Mouse (Mus musculus): ENCODE results near the gene Cox5a. TPM values are rescaled to one million over a fixed set of nuclear protein-coding genes. Genes with fewer than 3 reads are reported as not detected.

Cox5a gene
- polyA plus RNA-seq, 2 experiments: 121 to 317 TPM

DNA sequence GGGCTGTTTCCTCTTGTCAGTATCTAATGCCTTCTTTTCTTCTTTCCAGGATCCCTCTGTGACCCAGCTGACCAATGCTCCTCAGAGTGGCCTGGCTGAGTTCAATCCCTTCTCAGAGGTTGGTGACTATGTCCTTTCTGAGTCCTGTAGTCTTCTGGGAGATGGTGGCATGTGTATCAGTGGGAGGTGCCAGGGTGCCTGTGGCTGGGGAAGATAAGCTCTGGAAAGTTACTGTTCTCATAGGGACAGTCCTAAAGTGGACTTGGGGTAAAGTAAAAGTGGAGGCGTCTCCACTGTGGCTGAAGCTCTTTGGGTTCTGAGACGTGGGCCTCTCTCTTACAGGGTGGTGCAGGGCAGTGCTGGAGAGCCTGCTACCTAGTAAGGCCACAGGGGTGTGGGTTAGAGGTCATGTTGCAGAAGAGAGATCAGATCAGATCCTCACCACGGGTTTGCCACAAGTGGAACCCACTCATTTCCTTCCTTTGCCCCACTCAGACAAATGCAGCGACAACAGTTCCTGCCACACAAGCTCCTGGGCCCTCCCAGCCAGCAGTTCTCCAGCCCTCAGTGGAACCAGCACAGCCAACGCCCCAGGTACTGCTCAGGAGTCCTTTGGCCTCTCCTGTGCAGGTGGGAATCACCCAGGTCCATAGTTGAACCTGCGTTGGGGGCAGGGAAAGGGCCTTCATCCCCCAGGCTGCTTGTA, 56.2 kb downstream of the Cox5a start:
- peak overlapping the region; percentile 36 for H3K9ac ChIP-seq (replicated peaks)
- H3K4me1 ChIP-seq (replicated peaks; ENCODE audit: control insufficient read depth in 2 of 2, insufficient read depth in 2 of 2, low read length in 1 of 2): peaks cover 10 to 15% of the 10 kb centered on the region in 2 experiments
- TF ChIP-seq CTCF (IDR thresholded peaks at IDR 0.05; ENCODE audit: low read depth): no peak
- TF ChIP-seq EP300 (IDR thresholded peaks at IDR 0.05; ENCODE audit: low read depth): peak; percentile 57
- peak overlapping the region; percentile 45 for H3K27ac ChIP-seq
- no peaks in the 10 kb centered on the region for H3K9me3 ChIP-seq (ENCODE audit: control insufficient read depth, low read length)
- ATAC-seq (ENCODE audit: insufficient read depth): peak; percentile 86
- WGBS (ENCODE audit: insufficient replicate concordance): 20% methylated on average over 6 of the region's 6 CpGs
- no peak overlapping the region for H3K4me3 ChIP-seq (ENCODE audit: insufficient read depth in 1 of 2, low read depth in 2 of 2, low read length in 2 of 2)
- no peaks in the 10 kb centered on the region for H3K27me3 ChIP-seq (ENCODE audit: control insufficient read depth, insufficient read depth, low read length)
- DNase-seq (ENCODE audit: low read depth in 3 of 3, low spot score in 3 of 3): peak in 1 of 3 experiments; percentile 49
- peak overlapping the region; percentile 35 for H3K4me2 ChIP-seq (ENCODE audit: low read depth)
- peaks cover 5% of the 10 kb centered on the region for H3K36me3 ChIP-seq (replicated peaks; ENCODE audit: control insufficient read depth, insufficient read depth, low read depth)

Other genes starting within 250 kb of the Cox5a start
- gene Ppcdc, start 81.2 kb upstream of the Cox5a start, polyA plus RNA-seq (2012; rRNA removed): 9.4 and 10.0 TPM in 2 replicates
- gene Ppcdc, start 81.2 kb upstream of the Cox5a start, polyA plus RNA-seq (2014; fragmentation: Nextera tagmentation; extraction: Ambion mirVana): 7.4 and 9.4 TPM in 2 replicates
- gene Scamp5, start 53.2 kb upstream of the Cox5a start, polyA plus RNA-seq (2012; rRNA removed): 9.1 and 9.2 TPM in 2 replicates
- gene Scamp5, start 53.2 kb upstream of the Cox5a start, polyA plus RNA-seq (2014; fragmentation: Nextera tagmentation; extraction: Ambion mirVana): 4.5 and 5.2 TPM in 2 replicates
- gene Rpp25, start 17.2 kb upstream of the Cox5a start, polyA plus RNA-seq (2012; rRNA removed): 0.09 and 0.18 TPM in 2 replicates
- 0.39 and 0.54 TPM in 2 replicates for gene Rpp25, start 17.2 kb upstream of the Cox5a start, polyA plus RNA-seq (2014; fragmentation: Nextera tagmentation; extraction: Ambion mirVana)
- gene Fam219b, start 16.3 kb downstream of the Cox5a start, polyA plus RNA-seq (2012; rRNA removed): 2.0 and 3.1 TPM in 2 replicates
- 4.8 and 5.9 TPM in 2 replicates for gene Fam219b, start 16.3 kb downstream of the Cox5a start, polyA plus RNA-seq (2014; fragmentation: Nextera tagmentation; extraction: Ambion mirVana)
- 8.1 and 8.5 TPM in 2 replicates for gene Mpi, start 31.5 kb downstream of the Cox5a start, polyA plus RNA-seq (2012; rRNA removed)
- gene Mpi, start 31.5 kb downstream of the Cox5a start, polyA plus RNA-seq (2014; fragmentation: Nextera tagmentation; extraction: Ambion mirVana): 6.7 and 7.9 TPM in 2 replicates
- 13.9 and 15.6 TPM in 2 replicates for gene Scamp2, start 39.7 kb downstream of the Cox5a start, polyA plus RNA-seq (2012; rRNA removed)
- gene Scamp2, start 39.7 kb downstream of the Cox5a start, polyA plus RNA-seq (2014; fragmentation: Nextera tagmentation; extraction: Ambion mirVana): 20.7 and 21.1 TPM in 2 replicates
- 4.5 and 5.1 TPM in 2 replicates for gene Ulk3, start 68.2 kb downstream of the Cox5a start, polyA plus RNA-seq (2012; rRNA removed)
- gene Ulk3, start 68.2 kb downstream of the Cox5a start, polyA plus RNA-seq (2014; fragmentation: Nextera tagmentation; extraction: Ambion mirVana): 2.0 and 2.3 TPM in 2 replicates
- not detected in 2 replicates for gene Cplx3, start 85.0 kb downstream of the Cox5a start, polyA plus RNA-seq (2012; rRNA removed)
- not detected in 2 replicates for gene Cplx3, start 85.0 kb downstream of the Cox5a start, polyA plus RNA-seq (2014; fragmentation: Nextera tagmentation; extraction: Ambion mirVana)
- not detected in 2 replicates for gene Lman1l, start 99.5 kb downstream of the Cox5a start, polyA plus RNA-seq (2012; rRNA removed)
- gene Lman1l, start 99.5 kb downstream of the Cox5a start, polyA plus RNA-seq (2014; fragmentation: Nextera tagmentation; extraction: Ambion mirVana): not detected in 2 replicates
- gene Csk, start 132.4 kb downstream of the Cox5a start, polyA plus RNA-seq (2012; rRNA removed): 22.7 and 26.3 TPM in 2 replicates
- 11.1 and 13.8 TPM in 2 replicates for gene Csk, start 132.4 kb downstream of the Cox5a start, polyA plus RNA-seq (2014; fragmentation: Nextera tagmentation; extraction: Ambion mirVana)
- 0.06 and 0.11 TPM in 2 replicates for gene Cyp1a2, start 162.4 kb downstream of the Cox5a start, polyA plus RNA-seq (2012; rRNA removed)
- gene Cyp1a2, start 162.4 kb downstream of the Cox5a start, polyA plus RNA-seq (2014; fragmentation: Nextera tagmentation; extraction: Ambion mirVana): 0.11 and 0.18 TPM in 2 replicates
- 0.13 and 0.15 TPM in 2 replicates for gene Cyp1a1, start 166.7 kb downstream of the Cox5a start, polyA plus RNA-seq (2012; rRNA removed)
- not detected in 2 replicates for gene Cyp1a1, start 166.7 kb downstream of the Cox5a start, polyA plus RNA-seq (2014; fragmentation: Nextera tagmentation; extraction: Ambion mirVana)
- 6.9 and 7.2 TPM in 2 replicates for gene Edc3, start 187.3 kb downstream of the Cox5a start, polyA plus RNA-seq (2012; rRNA removed)
- gene Edc3, start 187.3 kb downstream of the Cox5a start, polyA plus RNA-seq (2014; fragmentation: Nextera tagmentation; extraction: Ambion mirVana): 10.3 and 12.8 TPM in 2 replicates
- 110 and 136 TPM in 2 replicates for gene Clk3, start 244.6 kb downstream of the Cox5a start, polyA plus RNA-seq (2012; rRNA removed)
- 88.0 and 95.0 TPM in 2 replicates for gene Clk3, start 244.6 kb downstream of the Cox5a start, polyA plus RNA-seq (2014; fragmentation: Nextera tagmentation; extraction: Ambion mirVana)

Data from liver, embryonic 14.5 days (tissue).